In the genomic region with DNA sequence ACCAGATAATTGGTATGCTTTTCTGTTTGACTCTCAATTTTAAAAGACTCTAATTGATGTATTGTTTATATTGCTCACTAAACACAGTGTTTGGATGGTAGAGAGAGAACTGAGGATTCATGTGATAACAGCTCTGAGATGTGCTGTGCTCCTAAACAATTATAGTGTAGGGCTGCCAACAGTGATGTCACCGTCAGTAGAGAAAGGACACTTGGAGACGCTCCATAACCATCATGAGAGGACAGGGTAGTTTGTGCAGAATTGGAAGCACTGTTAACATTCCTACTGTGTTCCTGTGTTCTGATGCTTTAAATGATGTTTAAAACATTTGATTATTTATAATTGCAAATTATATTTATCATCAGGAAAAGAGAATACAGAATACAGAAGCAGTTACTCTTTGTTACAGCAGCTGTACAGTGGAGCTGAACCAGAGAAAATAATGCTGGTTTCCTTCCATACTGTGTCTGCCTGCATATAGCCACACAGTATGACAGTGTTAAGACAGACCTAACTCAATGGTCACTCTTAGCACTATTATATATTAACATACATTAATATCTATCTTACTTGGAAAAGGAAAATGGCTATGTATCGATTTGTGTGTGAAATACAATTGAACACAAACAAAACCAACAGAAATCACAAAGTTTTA, we compare ENCODE assay signal across 9 mouse cellular contexts.
DNase-seq lines count a peak whose midpoint lies in the region; ATAC-seq lines count a peak whose summit lies in the region.
"Had no signal": no experiment of that assay in that cellular context is flagged by ENCODE, and none has a peak within 500 bp of the region (broad histone marks: within the 10 kb centered on the region; RNA-seq: fewer than 3 reads in every experiment).

No protein-coding gene starts in this region.

- peak; percentile 61; the same call in 1 of the 2 replicates for ATAC-seq in hindbrain, embryonic 15.5 days (ENCODE audit: low FRiP score, low read depth)
- ATAC-seq in hindbrain, embryonic 11.5 days (ENCODE audit: low FRiP score): no peak
- no peak for ATAC-seq in activated CD4-positive, CD25-positive, alpha-beta regulatory T cell, adult 4 months
- no peak for ATAC-seq in granulocyte monocyte progenitor cell, adult 5-6 weeks (replicated peaks; ENCODE audit: poor library complexity, severe bottlenecking)

- WGBS in hindbrain, embryonic 15.5 days: 70% methylated on average over 3 of the region's 3 CpGs
- WGBS in hindbrain, embryonic 11.5 days: 96% methylated on average over 3 of the region's 3 CpGs

- intact Hi-C loops in heart, postnatal 36 days (cut with DNase I): loop anchor here (2.0 kb wide), 1 partner anchor 59 kb away; no protein-coding TSS in a partner anchor

- no peak overlapping the region for H3K9ac ChIP-seq in hindbrain, embryonic 15.5 days
- H3K9ac ChIP-seq in hindbrain, embryonic 11.5 days (ENCODE audit: low read depth, low read length): no peak overlapping the region
- H3K9ac ChIP-seq: embryonic facial prominence, embryonic 12.5 days had no signal

- H3K4me2 ChIP-seq in hindbrain, embryonic 15.5 days: no peak overlapping the region
- H3K4me2 ChIP-seq in hindbrain, embryonic 11.5 days (replicated peaks; ENCODE audit: low read depth, low read length): no peak overlapping the region
- H3K4me2 ChIP-seq: embryonic facial prominence, embryonic 12.5 days had no signal

- H3K27me3 ChIP-seq in hindbrain, embryonic 15.5 days: no peaks in the 10 kb centered on the region
- H3K27me3 ChIP-seq in hindbrain, embryonic 11.5 days (ENCODE audit: control insufficient read depth, insufficient read depth, low read length): no peaks in the 10 kb centered on the region
- H3K27me3 ChIP-seq: embryonic facial prominence, embryonic 12.5 days had no signal

- H3K36me3 ChIP-seq in hindbrain, embryonic 15.5 days: no peaks in the 10 kb centered on the region
- H3K36me3 ChIP-seq in hindbrain, embryonic 11.5 days (ENCODE audit: control insufficient read depth, insufficient read depth, low read length): no peaks in the 10 kb centered on the region
- H3K36me3 ChIP-seq: embryonic facial prominence, embryonic 12.5 days had no signal

- no peaks in the 10 kb centered on the region for H3K9me3 ChIP-seq in hindbrain, embryonic 15.5 days
- no peaks in the 10 kb centered on the region for H3K9me3 ChIP-seq in hindbrain, embryonic 11.5 days (ENCODE audit: control insufficient read depth, low read length)
- H3K9me3 ChIP-seq: embryonic facial prominence, embryonic 12.5 days had no signal

- H3K27ac ChIP-seq in hindbrain, embryonic 15.5 days (replicated peaks): no peak overlapping the region; the same call in 1 of the 2 replicates
- H3K27ac ChIP-seq in hindbrain, embryonic 11.5 days (ENCODE audit: low read depth, low read length): no peak overlapping the region
- H3K27ac ChIP-seq: embryonic facial prominence, embryonic 12.5 days had no signal

- no peak for DNase-seq in hindbrain, embryonic 11.5 days (ENCODE audit: low spot score)
- DNase-seq in 3T3-L1 (ENCODE audit: low read depth, low spot score): peak; percentile 48
- DNase-seq in cerebellum, adult 11-12 months: peak; percentile 65
- peak; percentile 49 to 52 for DNase-seq in heart, postnatal 36 days
- DNase-seq in thymus, postnatal 14 days: no peak

- 0 out of 2 replicates have a peak, but pooled peaks cover 7% of the 10 kb centered on the region for H3K4me1 ChIP-seq in hindbrain, embryonic 15.5 days (replicated peaks)
- no peaks in the 10 kb centered on the region for H3K4me1 ChIP-seq in hindbrain, embryonic 11.5 days (replicated peaks; ENCODE audit: control insufficient read depth, insufficient read depth, low read length)
- H3K4me1 ChIP-seq: embryonic facial prominence, embryonic 12.5 days had no signal

- no peak overlapping the region for H3K4me3 ChIP-seq in hindbrain, embryonic 15.5 days
- H3K4me3 ChIP-seq in hindbrain, embryonic 11.5 days (ENCODE audit: low read depth, low read length): no peak overlapping the region
- H3K4me3 ChIP-seq: embryonic facial prominence, embryonic 12.5 days had no signal

Comparison
In these comparisons a context has a peak if more than half of its experiments do, and no peak if none do; other contexts are left out.
1. DNase-seq: peak in 3T3-L1 (single experiment), cerebellum, adult 11-12 months (single experiment) and heart, postnatal 36 days (2 of 2); none in hindbrain, embryonic 11.5 days (single experiment) and thymus, postnatal 14 days (single experiment).